Mouse (Mus musculus) layer of hippocampus, adult 2 months (tissue): ENCODE results near the gene Gm7347. TPM values are rescaled to one million over a fixed set of nuclear protein-coding genes. Genes with fewer than 3 reads are reported as not detected.
A peak's percentile ranks its signal among the peaks of the same experiment; 100 is the strongest.
"Not testable (repeated sequence)": the region's sequence is repeated elsewhere in the genome, so short reads cannot be mapped to it uniquely, and the experiment has no call there.

Source experiments
- DNase-seq, 2 experiments: peaks; one replicate each; pipeline ENCODE4 v3.0.0; 2022; ENCODE audit warnings: low spot score in 2 of 2
- H3K27ac ChIP-seq: fragments of 200-600 bp; 2 replicates; pipeline ENCODE4 v1.8.1; 2022
- H3K4me3 ChIP-seq: fragments of 200-600 bp; 2 replicates; pipeline ENCODE4 v1.8.1; 2022; ENCODE audit warnings: mild to moderate bottlenecking
- CTCF ChIP-seq: fragments of 200-600 bp; conservative IDR thresholded peaks from 2 replicates; pipeline ENCODE4 v1.8.1; 2022; ENCODE audit warnings: antibody characterized with exemption, mild to moderate bottlenecking, moderate library complexity
- long read RNA-seq, 2 experiments: library from polyadenylated mRNA; stranded (forward); transcript quantifications; one replicate each; pipeline ENCODE4 v2.0.0; 2021; ENCODE audit warnings: borderline mapping rate in 2 of 2
- total RNA-seq, 2 experiments: library from RNA; stranded (reverse); gene quantifications; 2 replicates each; pipeline ENCODE4 v1.2.3; 2021

Gm7347 gene
- not detected for total RNA-seq
- long read RNA-seq, experiment 1 = 0 reads
- long read RNA-seq, experiment 2 = 0 reads

DNA sequence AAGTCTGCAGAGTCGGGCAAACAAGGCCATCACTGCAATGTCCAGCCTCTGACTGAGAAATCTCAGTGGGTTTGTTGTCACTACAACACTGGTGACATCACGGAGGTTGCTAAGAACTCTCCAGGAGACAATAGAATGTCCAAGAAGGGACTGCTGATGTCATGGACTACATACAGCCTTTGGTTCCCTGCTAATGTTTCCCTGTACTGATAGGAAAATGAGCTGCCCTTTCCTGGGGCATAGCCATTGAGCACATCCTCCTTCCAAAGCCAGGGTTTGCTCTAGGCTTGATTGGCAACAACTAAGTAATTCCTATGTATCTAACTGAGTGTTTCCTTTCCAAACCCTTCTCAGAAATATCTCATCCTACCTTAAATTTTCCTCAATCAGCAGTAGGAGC, at the start of gene Gm7347:
Gene Gm7347 (minus strand): TSS at position 101 of the 400 bp plus-strand sequence.
- H3K4me3 ChIP-seq, DNase-seq, H3K27ac ChIP-seq: not testable (repeated sequence)

DNA sequence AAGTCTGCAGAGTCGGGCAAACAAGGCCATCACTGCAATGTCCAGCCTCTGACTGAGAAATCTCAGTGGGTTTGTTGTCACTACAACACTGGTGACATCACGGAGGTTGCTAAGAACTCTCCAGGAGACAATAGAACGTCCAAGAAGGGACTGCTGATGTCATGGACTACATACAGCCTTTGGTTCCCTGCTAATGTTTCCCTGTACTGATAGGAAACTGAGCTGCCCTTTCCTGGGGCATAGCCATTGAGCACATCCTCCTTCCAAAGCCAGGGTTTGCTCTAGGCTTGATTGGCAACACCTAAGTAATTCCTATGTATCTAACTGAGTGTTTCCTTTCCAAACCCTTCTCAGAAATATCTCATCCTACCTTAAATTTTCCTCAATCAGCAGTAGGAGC, 46.9 kb upstream of the Gm7347 start, which contains the start of gene 5031410I06Rik:
Gene 5031410I06Rik (minus strand): TSS at position 101 of the 400 bp plus-strand sequence.
- DNase-seq, H3K4me3 ChIP-seq, H3K27ac ChIP-seq: not testable (repeated sequence)

DNA sequence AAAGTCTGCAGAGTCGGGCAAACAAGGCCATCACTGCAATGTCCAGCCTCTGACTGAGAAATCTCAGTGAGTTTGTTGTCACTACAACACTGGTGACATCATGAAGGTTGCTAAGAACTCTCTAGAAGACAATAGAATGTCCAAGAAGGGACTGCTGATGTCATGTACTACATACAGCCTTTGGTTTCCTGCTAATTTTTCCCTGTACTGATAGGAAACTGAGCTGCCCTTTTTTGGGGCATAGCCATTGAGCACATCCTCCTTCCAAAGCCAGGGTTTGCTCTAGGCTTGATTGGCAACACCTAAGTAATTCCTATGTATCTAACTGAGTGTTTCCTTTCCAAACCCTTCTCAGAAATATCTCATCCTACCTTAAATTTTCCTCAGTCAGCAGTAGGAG, 30.8 kb upstream of the Gm7347 start, which contains the start of gene Gm10471:
Gene Gm10471 (minus strand): TSS at position 101 of the 400 bp plus-strand sequence.
- H3K4me3 ChIP-seq, H3K27ac ChIP-seq, DNase-seq: not testable (repeated sequence)

DNA sequence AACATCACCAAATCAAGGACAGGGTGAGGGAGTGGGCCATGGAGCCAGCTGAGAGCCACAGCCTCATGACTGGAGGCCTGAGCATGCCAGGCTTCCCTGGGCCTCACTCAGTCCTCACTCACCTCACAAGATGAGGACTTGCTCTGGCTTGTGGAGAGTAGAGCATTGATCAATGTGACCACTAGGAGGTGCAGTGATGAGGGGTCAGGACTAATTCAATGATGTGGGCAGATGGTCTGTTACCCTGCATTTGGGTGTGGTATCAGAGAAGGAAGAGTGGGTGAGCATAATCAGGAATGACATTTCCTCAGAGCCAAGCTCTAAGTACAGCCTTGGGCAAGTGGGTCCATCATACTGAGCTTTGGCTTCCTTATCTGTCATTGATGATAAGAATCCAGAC, 20.6 kb upstream of the Gm7347 start:
- H3K4me3 ChIP-seq, DNase-seq, H3K27ac ChIP-seq: not testable (repeated sequence)

DNA sequence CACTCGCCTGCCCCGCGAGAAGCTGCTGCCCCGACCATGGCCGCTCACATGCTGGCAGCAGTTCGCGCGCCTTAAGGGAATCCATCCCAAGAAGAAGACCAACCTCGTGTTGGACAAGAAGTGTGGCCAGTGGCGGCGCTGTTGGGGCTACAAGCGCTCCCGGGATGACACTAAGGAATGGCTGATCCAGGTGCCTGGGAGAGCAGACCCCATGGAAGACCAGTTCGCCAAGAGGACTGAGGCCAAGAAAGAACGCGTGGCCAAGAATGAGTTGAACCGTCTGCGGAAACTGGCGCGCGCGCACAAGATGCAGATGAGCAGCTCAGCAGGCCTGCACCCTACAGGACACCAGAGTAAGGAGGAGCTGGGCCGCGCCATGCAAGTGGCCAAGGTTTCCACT, 12.3 kb upstream of the Gm7347 start:
- H3K4me3 ChIP-seq = no peak overlapping the region
- no peak overlapping the region for H3K27ac ChIP-seq
- no peak for TF ChIP-seq CTCF
- no peak for DNase-seq

DNA sequence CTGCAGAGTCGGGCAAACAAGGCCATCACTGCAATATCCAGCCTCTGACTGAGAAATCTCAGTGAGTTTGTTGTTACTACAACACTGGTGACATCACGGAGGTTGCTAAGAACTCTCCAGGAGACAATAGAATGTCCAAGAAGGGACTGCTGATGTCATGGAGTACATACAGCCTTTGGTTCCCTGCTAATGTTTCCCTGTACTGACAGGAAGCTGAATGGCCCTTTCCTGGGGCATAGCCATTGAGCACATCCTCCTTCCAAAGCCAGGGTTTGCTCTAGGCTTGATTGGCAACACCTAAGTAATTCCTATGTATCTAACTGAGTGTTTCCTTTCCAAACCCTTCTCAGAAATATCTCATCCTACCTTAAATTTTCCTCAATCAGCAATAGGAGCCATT, 18.9 kb downstream of the Gm7347 start, which contains the start of gene Speer4a:
Gene Speer4a (minus strand): TSS at position 101 of the 400 bp plus-strand sequence.
- not testable (repeated sequence) for DNase-seq, H3K4me3 ChIP-seq, H3K27ac ChIP-seq

DNA sequence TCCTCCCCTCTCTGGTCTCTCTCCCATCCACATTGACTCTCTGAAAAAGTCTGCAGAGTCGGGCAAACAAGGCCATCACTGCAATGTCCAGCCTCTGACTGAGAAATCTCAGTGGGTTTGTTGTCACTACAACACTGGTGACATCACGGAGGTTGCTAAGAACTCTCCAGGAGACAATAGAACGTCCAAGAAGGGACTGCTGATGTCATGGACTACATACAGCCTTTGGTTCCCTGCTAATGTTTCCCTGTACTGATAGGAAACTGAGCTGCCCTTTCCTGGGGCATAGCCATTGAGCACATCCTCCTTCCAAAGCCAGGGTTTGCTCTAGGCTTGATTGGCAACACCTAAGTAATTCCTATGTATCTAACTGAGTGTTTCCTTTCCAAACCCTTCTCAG, 35.6 kb downstream of the Gm7347 start, which contains the start of gene Gm5862:
Gene Gm5862 (minus strand): TSS at position 101 of the 400 bp plus-strand sequence.
- not testable (repeated sequence) for H3K4me3 ChIP-seq, H3K27ac ChIP-seq, DNase-seq

DNA sequence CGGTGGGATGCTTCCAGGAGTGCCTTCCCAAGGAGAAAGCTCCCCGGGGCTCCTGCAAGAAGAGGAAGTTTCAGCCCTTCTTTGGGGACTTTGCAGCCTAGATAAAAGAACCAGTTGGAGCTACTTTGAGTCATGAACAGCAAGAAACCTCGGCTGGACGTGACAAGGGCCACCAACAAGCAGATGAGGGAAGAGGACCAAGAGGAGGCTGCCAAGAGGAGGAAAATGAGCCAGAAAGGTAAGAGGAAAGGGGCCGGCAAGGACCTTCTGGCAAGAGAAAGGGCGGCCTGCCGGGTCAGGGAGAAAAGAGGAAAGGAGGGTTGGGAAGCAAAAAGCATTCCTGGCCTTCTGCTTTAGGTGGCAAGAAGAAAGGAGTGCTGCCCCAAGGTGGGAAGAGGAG, 50.7 kb downstream of the Gm7347 start:
- not testable (repeated sequence) for DNase-seq, H3K4me3 ChIP-seq

DNA sequence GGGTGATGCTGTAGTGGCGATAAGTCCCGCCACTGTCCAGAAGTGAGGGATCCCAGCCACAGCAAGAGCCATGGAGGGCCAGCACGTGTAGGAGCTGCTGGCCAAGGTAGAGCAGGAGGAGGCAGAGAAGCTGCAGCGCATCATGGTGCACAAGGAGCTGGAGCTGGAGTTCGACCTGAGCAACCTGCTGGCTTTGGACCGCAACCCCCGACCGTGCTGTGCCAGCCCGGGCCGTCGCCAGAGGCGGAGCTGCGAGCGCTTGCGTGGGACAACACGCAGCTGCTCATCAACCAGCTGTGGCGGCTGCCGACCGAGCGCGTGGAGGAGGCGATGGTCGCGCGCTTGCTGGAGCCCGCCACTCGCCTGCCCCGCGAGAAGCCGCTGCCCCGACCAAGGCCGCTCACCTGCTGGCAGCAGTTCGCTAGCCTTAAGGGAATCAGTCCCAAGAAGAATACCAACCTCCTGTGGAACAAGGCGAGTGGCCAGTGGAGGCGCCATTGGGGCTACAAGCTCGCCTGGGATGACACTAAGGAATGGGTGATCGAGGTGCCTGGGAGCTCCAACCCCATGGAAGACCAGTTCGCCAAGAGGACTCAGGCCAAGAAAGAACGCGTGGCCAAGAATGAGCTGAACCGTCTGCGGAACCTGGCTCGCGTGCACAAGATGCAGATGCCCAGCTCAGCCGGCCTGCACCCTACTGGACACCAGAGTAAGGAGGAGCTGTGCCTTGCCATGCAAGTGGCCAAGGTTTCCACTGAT, 51.3 kb downstream of the Gm7347 start:
- Histone ChIP-seq H3K27ac (peak overlapping the region; percentile 60; the same call in 1 of the 2 replicates), H3K4me3 (peak overlapping the region; percentile 45)
- peak; percentile 30; the same call in 1 of the 2 replicates for TF ChIP-seq CTCF
- DNase-seq = peak in 1 of 2 experiments; percentile 13

More for the DNA sequence above, 50.7 kb downstream of the Gm7347 start:
- not testable (repeated sequence) for H3K27ac ChIP-seq

DNA sequence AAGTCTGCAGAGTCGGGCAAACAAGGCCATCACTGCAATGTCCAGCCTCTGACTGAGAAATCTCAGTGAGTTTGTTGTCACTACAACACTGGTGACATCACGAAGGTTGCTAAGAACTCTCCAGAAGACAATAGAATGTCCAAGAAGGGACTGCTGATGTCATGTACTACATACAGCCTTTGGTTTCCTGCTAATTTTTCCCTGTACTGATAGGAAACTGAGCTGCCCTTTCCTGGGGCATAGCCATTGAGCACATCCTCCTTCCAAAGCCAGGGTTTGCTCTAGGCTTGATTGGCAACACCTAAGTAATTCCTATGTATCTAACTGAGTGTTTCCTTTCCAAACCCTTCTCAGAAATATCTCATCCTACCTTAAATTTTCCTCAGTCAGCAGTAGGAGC, 53.7 kb downstream of the Gm7347 start, which contains the start of gene Gm1979:
Gene Gm1979 (minus strand): TSS at position 101 of the 400 bp plus-strand sequence.
- not testable (repeated sequence) for DNase-seq, H3K4me3 ChIP-seq

More for the DNA sequence above, 53.7 kb downstream of the Gm7347 start, which contains the start of gene Gm1979:
- not testable (repeated sequence) for H3K27ac ChIP-seq

Other genes with a start within 250 kb of the Gm7347 start
- gene Gm21663, start 116.2 kb downstream of the Gm7347 start, total RNA-seq = not detected
- gene Gm21671, start 104.2 kb downstream of the Gm7347 start, total RNA-seq = not detected
- gene Gm21680, start 85.9 kb downstream of the Gm7347 start, total RNA-seq = not detected
- gene Gm21698, start 69.9 kb downstream of the Gm7347 start, total RNA-seq = not detected
- under 1 TPM in 1 of 2 experiments, not detected in 1; 0.38 TPM for gene Gm1979, start 53.8 kb downstream of the Gm7347 start, total RNA-seq
- not detected for gene Gm5862, start 35.7 kb downstream of the Gm7347 start, total RNA-seq
- gene Speer4a, start 19.0 kb downstream of the Gm7347 start, total RNA-seq = not detected
- not detected for gene Gm10471, start 30.7 kb upstream of the Gm7347 start, total RNA-seq
- gene 5031410I06Rik, start 46.8 kb upstream of the Gm7347 start, total RNA-seq = not detected
- not detected for gene Gm10220, start 62.8 kb upstream of the Gm7347 start, total RNA-seq
- under 1 TPM; 0.38 to 0.52 TPM for gene Gm7361, start 199.1 kb upstream of the Gm7347 start, total RNA-seq